Mouse (Mus musculus): ENCODE data around the gene Slc39a13.
"Not testable (repeated sequence)": the region's sequence is repeated elsewhere in the genome, so short reads cannot be mapped to it uniquely, and the experiment has no call there.

The Slc39a13 gene

GRCm38 (mm10) chr2:91070076-91070800 lies at the start of gene Slc39a13:
Gene Slc39a13, minus strand, starts transcription at chr2:91070417.
- peak; percentile 97 for DNase-seq (ENCODE audit: low spot score in 2 of 2)

- DNase-seq (ENCODE audit: low spot score in 2 of 2), result peak in 1 of 2 experiments; percentile 50
Measured at GRCm38 (mm10) chr2:91119551-91119950, 49.3 kb upstream of the Slc39a13 start.

DNA sequence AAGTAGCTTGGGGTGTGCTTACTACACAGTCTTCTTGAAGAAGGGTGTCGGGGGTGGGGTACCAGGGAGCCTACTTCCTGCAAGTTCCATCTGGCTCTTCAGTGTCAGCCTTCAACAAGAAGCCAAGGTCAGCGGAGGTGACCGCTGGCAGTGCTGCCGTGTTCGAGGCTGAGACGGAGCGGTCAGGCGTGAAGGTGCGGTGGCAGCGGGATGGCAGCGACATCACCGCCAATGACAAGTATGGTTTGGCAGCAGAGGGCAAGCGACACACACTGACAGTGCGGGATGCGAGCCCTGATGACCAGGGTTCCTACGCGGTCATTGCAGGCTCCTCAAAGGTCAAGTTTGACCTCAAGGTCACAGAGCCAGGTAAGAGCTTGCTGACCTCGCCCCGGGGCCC lies 48.8 kb upstream of the Slc39a13 start:
- DNase-seq (ENCODE audit: low spot score in 2 of 2), result peak in 1 of 2 experiments; percentile 57

DNA sequence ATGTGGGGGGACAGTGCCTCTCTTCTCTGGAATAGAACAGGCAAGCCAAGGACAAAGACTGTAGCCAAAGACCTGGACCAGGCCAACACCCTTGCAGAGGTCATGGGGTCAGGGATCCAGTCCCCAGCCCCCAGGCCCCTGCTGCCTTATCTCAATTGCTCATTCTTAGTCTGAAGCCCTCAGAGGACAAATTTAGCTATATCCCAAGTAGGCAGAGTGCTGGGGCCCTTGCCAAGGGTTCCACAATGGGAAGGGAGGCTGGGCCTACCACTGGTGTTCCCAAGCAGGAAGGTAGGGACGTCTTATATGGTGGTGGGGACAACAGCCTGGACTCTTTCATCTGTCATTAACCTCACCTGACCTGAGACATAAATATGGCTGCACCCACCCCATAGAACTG lies 48.4 kb upstream of the Slc39a13 start:
- DNase-seq (ENCODE audit: low spot score in 2 of 2), result no peak

GRCm38 (mm10) chr2:91117585-91118275 lies 47.5 kb upstream of the Slc39a13 start, which contains the start of gene Mybpc3:
Gene Mybpc3, plus strand, starts transcription at chr2:91118144.
- DNase-seq (ENCODE audit: low spot score in 2 of 2), result no peak

- DNase-seq (ENCODE audit: low spot score in 2 of 2), result no peak
Measured at GRCm38 (mm10) chr2:91116842-91117241, 46.6 kb upstream of the Slc39a13 start.

GRCm38 (mm10) chr2:91115578-91115970 lies 45.4 kb upstream of the Slc39a13 start:
- no peak for DNase-seq (ENCODE audit: low spot score in 2 of 2)

- DNase-seq (ENCODE audit: low spot score in 2 of 2), result peak; percentile 92 to 98
Measured at GRCm38 (mm10) chr2:91114781-91115577, 44.8 kb upstream of the Slc39a13 start.

DNA sequence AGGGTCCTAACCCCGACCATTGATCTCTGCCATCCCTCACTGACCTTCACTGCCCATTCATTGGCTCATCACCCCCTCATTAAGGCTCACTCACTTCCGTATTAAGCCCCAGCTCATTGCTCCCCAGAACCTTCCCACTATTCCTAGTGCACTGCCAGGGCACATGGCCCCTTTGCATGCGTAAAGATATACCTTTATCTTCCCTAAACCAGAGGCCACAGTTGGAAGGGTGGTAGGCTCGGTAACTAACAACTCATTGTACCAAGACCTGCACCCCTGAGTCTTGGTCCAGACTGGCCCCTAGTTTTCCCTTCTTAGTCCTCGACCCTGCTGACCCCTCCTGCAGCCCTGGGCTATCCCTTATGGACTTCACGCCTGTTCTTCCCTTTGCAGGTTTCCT lies 43.6 kb upstream of the Slc39a13 start:
- no peak for DNase-seq (ENCODE audit: low spot score in 2 of 2)

GRCm38 (mm10) chr2:91113334-91113733 lies 43.1 kb upstream of the Slc39a13 start:
- no peak for DNase-seq (ENCODE audit: low spot score in 2 of 2)

DNA sequence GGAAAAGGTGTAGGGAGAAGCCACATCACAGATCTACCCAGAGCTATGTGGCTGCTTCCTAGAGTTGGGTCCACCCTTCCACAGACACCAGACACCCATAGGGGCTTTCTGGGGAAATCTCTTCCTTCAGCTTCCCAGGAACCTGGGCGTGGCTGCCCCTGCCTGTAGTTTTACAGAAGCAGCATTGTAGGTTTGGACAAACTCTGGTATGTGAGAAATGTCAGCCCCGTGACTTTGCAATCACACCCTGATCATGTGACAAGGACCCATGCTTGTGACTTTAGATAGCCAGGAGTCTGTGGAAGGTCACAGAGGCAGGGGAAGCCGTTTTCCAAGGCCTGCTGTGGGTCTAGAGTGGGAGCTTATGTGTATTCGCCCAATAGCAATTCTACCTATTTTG lies 42.3 kb upstream of the Slc39a13 start:
- no peak for DNase-seq (ENCODE audit: low spot score in 2 of 2)

- DNase-seq (ENCODE audit: low spot score in 2 of 2), result not testable (repeated sequence)
Measured at GRCm38 (mm10) chr2:91111832-91112231, 41.6 kb upstream of the Slc39a13 start.

- no peak for DNase-seq (ENCODE audit: low spot score in 2 of 2)
Measured at GRCm38 (mm10) chr2:91110429-91110828, 40.2 kb upstream of the Slc39a13 start.

- no peak for DNase-seq (ENCODE audit: low spot score in 2 of 2)
Measured at GRCm38 (mm10) chr2:91109807-91110385, 39.7 kb upstream of the Slc39a13 start.

- DNase-seq (ENCODE audit: low spot score in 2 of 2), result no peak
Measured at GRCm38 (mm10) chr2:91109241-91109640, 39.0 kb upstream of the Slc39a13 start.

DNA sequence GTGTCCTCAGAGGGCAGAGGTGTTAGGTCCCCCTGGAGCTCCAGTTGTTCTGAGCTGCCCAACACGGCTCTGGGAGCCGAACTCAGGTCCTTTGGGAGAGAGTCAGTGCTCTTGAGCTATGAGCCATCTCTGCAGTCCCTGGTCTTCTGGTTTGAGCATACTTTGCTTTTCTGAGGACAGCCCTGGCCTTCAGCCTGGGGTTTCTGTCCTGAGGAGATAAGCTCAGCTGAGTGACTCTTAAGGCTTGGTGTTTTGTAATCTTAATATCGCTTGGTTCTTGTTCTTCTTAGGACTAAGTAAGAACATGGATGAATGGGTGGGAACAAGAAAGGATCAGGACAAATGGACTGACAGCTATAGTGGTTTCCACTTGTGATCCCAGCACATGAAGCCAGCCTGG lies 37.9 kb upstream of the Slc39a13 start:
- DNase-seq (ENCODE audit: low spot score in 2 of 2), result no peak

- DNase-seq (ENCODE audit: low spot score in 2 of 2), result peak; percentile 87 to 93
Measured at GRCm38 (mm10) chr2:91101124-91101740, 31.0 kb upstream of the Slc39a13 start.

DNA sequence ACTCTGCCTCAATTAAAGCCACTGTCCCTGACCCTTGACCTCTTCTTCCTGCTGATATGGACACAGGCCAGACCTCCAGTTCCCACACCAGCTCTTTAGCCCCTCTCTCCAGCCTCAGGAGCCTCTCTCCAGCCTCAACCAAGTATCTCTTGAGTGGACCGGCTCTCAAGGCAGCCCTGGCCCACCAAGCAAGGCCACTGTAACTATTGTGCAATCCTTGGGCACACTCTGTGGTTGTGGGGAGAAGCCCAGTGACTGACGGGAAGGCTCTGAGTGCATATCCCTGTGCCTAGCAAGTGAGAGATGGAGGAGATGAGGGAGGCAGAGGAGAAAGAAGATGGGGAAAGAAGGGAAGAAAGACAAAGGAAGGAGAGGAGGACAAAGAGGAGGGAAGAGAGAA lies 27.9 kb upstream of the Slc39a13 start:
- no peak for DNase-seq (ENCODE audit: low spot score in 2 of 2)

GRCm38 (mm10) chr2:91097015-91097414 lies 26.8 kb upstream of the Slc39a13 start:
- no peak for DNase-seq (ENCODE audit: low spot score in 2 of 2)

GRCm38 (mm10) chr2:91096524-91096923 lies 26.3 kb upstream of the Slc39a13 start:
- DNase-seq (ENCODE audit: low spot score in 2 of 2), result no peak

DNA sequence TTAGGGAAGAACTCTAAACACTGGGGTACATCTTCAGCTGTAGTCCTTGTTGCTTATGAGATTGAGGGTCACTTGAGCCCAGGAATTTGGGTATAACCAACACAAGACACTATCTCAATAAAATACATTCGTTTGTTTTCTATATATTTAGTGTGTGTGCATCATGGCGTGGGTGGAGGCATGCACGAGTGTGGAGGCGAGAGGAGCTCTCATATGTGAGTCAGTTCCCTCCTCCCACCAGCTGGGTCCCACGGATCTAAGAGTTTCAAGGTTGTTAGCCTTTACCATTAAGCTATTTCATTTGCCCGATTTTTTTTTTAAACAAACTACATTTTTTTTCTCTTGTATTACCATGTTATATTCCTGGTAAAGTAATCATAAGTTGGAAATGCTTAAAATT lies 20.6 kb upstream of the Slc39a13 start:
- no peak for DNase-seq (ENCODE audit: low spot score in 2 of 2)

DNA sequence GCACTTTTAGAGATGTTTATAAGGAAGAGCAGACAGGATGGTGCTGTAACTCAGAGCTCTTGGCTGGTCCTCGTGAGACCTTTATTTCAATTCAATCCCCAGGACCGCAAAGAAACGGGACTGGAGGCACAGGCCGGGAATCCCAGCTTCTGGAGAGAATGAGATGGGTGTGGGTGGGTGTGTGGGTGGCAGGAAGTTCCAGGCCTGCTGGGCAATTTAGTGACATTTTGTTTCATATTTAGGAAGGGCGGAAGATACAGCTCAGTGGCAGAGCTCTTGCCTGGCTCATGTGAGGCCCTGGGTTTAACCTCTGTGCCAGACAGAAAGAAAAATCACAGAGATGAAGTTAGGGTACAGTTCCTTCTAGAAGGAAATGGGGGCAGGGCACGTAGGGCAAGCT lies 20.0 kb upstream of the Slc39a13 start:
- DNase-seq (ENCODE audit: low spot score in 2 of 2), result no peak

Data from cerebellum, postnatal 4 days (tissue).